Mouse (Mus musculus): Measurements from ENCODE around the gene Fam227b.

The Fam227b gene

DNA sequence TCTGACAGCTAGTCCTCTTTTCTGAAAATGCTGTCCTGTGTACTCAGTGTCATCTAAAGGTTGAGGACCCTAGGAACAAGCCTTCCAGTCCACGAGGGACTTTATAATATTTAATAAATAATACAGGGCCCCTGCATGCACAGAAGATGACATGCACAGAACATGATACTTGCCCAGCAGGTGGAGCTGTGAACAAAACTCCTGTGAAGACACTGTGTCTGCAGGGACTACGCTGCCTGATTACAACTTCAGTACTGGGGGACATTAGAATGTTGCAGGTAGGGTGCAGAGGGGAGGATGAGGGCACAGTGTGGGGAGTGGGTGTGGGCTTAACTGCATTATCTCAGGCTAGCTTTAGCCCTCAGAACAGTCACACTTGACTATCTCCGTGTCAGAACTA is 145.7 kb downstream of the Fam227b start:
- DNase-seq (ENCODE audit: low read depth, low spot score), result peak; percentile 18

DNA sequence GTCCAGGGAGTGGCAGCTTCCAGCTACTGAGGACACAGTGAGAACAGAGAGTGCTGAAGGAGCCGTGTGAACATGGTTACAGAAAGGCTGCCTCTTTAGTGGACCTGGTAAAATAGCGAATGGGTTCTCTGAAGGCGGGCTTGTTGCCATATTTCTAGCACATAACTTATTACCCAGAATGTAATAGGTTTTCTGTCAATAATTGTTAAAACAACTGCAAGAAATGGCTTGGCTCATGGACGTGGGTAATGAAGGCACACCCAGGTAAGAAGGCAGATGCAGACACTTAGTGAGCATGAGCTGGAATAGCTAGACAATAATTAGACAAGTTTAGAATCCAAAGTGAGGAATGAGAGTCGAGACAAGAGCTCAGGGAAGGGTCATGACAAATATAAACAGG is 149.5 kb downstream of the Fam227b start:
- DNase-seq (ENCODE audit: low read depth, low spot score), result no peak

GRCm38 (mm10) chr2:125975808-125976345 is 175.9 kb downstream of the Fam227b start:
- no peak for DNase-seq (ENCODE audit: low read depth, low spot score)

- DNase-seq (ENCODE audit: low read depth, low spot score), result no peak
Observed at GRCm38 (mm10) chr2:125975206-125975605, 176.6 kb downstream of the Fam227b start.

DNA sequence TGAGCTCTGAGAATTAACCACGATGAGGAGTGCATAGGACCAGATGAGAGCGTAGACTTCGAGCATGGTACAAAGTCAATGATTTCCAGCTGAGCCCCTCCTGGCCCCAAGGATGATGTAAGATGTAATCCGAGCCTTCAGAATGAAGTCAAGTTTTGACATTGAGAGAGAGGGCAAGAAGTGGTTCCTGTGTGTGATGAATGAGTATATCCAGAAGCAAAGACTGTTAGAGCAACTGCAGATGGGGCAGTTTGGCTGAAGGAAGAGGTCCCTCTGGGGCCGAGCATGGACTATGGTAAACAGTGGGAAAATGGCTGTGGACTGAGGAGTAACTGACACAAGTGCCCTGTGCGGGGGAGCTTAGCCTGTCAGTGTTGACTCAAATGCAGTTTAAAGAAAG is 178.6 kb downstream of the Fam227b start:
- DNase-seq (ENCODE audit: low read depth, low spot score), result no peak

- no peak for DNase-seq (ENCODE audit: low read depth, low spot score)
Observed at GRCm38 (mm10) chr2:125968811-125969210, 183.0 kb downstream of the Fam227b start.

- DNase-seq (ENCODE audit: low read depth, low spot score), result no peak
Observed at GRCm38 (mm10) chr2:125948195-125948594, 203.6 kb downstream of the Fam227b start.

DNA sequence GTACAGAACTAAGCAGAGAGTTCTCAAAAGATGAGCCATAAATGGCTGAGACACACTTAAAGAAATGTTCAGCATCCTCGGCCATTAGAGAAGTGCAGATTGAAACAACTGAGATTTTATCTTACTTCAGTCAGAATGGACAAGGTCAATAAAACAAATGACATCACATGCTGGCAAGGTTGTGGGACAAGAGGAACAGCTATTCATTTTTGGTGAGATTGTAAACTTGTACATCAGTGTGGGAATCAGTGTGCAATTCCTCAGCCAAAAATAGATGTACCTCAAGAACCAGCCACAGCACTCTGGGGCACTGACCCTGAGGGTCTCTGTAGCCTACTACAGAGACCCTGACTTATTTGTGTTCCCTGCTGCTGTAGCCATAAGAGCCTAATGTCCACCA is 208.5 kb downstream of the Fam227b start:
- DNase-seq (ENCODE audit: low read depth, low spot score), result no peak

DNA sequence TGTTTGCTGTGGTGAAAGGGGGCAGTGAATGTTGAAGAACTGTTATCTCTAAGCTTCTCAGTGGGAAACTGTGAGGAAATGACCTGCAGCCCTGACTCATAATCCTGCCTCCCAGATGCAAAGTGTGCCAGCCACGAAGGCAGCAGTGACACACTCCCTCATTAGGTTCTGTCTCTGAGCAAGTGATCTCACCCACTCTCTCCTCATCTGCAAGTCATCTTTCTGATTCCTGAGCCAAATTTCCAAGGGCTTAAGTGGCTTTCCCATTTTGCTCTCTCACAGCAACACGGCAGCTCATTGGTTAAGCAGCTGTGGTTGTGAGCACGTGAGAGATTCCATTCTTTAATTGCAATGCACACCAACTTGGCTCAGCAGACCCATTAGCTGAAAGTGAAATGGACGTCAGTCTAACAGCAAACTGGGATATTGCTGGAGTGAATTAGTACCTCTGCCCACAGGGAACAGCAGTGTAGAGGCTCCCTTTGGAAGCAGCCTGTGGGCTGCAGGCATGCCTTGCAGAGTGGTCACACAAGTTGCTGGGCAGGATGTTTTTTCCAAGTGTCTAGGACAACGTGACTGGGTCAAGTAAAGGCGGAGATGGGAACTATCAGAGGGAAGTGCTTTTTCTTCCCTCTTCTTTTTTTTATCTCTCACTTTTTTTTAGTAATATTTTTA is 210.6 kb downstream of the Fam227b start:
- no peak for DNase-seq (ENCODE audit: low read depth, low spot score)

GRCm38 (mm10) chr2:125938993-125939642 is 212.7 kb downstream of the Fam227b start:
- no peak for DNase-seq (ENCODE audit: low read depth, low spot score)

- no peak for DNase-seq (ENCODE audit: low read depth, low spot score)
Observed at GRCm38 (mm10) chr2:125936396-125936795, 215.4 kb downstream of the Fam227b start.

DNA sequence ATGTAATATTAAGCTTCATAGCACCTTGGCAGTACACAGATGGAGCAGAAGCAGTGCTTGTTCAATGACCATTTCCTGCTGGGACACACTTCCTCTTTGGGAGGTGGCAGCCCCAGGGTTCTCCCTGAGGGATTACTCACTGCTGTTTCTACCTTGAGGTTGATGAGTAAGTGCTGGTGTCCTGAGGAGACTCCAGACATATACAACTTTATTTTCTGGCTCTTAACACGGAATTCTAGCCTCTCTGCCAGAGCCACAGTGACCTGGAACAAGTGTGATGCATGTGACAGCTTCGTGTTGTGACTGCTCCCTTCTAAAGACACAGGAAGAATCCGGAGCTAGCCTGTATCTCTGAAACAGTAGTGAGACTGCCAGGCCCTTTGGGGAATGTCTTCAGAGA is 217.8 kb downstream of the Fam227b start:
- no peak for DNase-seq (ENCODE audit: low read depth, low spot score)

Data from retina, adult 2 months (tissue).